Mouse (Mus musculus) ES-CJ7 (cell line): ENCODE measurements around the gene Mtm1.

Source experiments
- DNase-seq: peaks from one replicate; pipeline ENCODE4 v3.0.0; 2011; ENCODE audit warnings: low read depth, low spot score

The Mtm1 gene

GRCm38 (mm10) chrX:71285473-71285872, 74.9 kb downstream of the Mtm1 start:
- no peak for DNase-seq

- no peak for DNase-seq
Measured at GRCm38 (mm10) chrX:71287088-71287487, 76.5 kb downstream of the Mtm1 start.

GRCm38 (mm10) chrX:71294191-71294590, 83.6 kb downstream of the Mtm1 start:
- DNase-seq = no peak

- DNase-seq = no peak
Measured at GRCm38 (mm10) chrX:71296005-71296404, 85.4 kb downstream of the Mtm1 start.

GRCm38 (mm10) chrX:71302148-71302547, 91.6 kb downstream of the Mtm1 start:
- DNase-seq = no peak

GRCm38 (mm10) chrX:71311229-71311628, 100.7 kb downstream of the Mtm1 start:
- peak; percentile 51 for DNase-seq

- no peak for DNase-seq
Measured at GRCm38 (mm10) chrX:71314380-71314779, 103.8 kb downstream of the Mtm1 start.

GRCm38 (mm10) chrX:71352033-71352432, 141.5 kb downstream of the Mtm1 start:
- peak; percentile 11 for DNase-seq

- DNase-seq = no peak
Measured at GRCm38 (mm10) chrX:71355331-71355730, 144.8 kb downstream of the Mtm1 start.

GRCm38 (mm10) chrX:71361793-71362192, 151.2 kb downstream of the Mtm1 start:
- peak; percentile 35 for DNase-seq

- DNase-seq = no peak
Measured at GRCm38 (mm10) chrX:71364062-71364461, 153.5 kb downstream of the Mtm1 start.

GRCm38 (mm10) chrX:71364554-71364991, 154.0 kb downstream of the Mtm1 start, which contains the start of gene Mtmr1:
TSS of gene Mtmr1 (plus strand) at chrX:71364760.
- peak; percentile 35 for DNase-seq

GRCm38 (mm10) chrX:71365011-71365410, 154.4 kb downstream of the Mtm1 start:
- peak; percentile 2 for DNase-seq
